Mouse (Mus musculus) CD8-positive naive resting alpha-beta T cell, adult 57 days (primary cell): ENCODE measurements around the gene Pilra. TPM values are rescaled to one million over a fixed set of nuclear protein-coding genes. Genes with fewer than 3 reads are reported as not detected.

Experiments
- total RNA-seq: library from RNA; stranded (reverse); gene quantifications from one replicate; pipeline ENCODE4 v1.2.4, GENCODE M21; 2023

Gene Pilra
- total RNA-seq, result 1.9 TPM

GRCm38 (mm10) chr5:137835966-137836520, at the start of gene Pilra:
TSS of gene Pilra (minus strand) at chr5:137836281.

GRCm38 (mm10) chr5:137871644-137872380, 35.7 kb upstream of the Pilra start, which contains the start of gene Pilrb2:
TSS of gene Pilrb2 (minus strand) at chr5:137871815.

GRCm38 (mm10) chr5:137857960-137858710, 22.1 kb upstream of the Pilra start, which contains the start of gene Pilrb1:
TSS of gene Pilrb1 (minus strand) at chr5:137858106.

GRCm38 (mm10) chr5:137787151-137787928, 48.7 kb downstream of the Pilra start, which contains the start of the genes Mepce and Zcwpw1:
TSS of gene Mepce (minus strand) at chr5:137787655.
TSS of gene Zcwpw1 (plus strand) at chr5:137787798.

GRCm38 (mm10) chr5:137778635-137779034, 57.4 kb downstream of the Pilra start, which contains the start of gene Ppp1r35:
TSS of gene Ppp1r35 (plus strand) at chr5:137778849.

Other genes starting within 250 kb of the Pilra start
- 24.1 TPM for gene Mospd3, start 235.2 kb downstream of the Pilra start, total RNA-seq
- 1.2 TPM for gene Pcolce, start 222.5 kb downstream of the Pilra start, total RNA-seq
- 0.34 TPM for gene Fbxo24, start 207.3 kb downstream of the Pilra start, total RNA-seq
- gene Lrch4, start 207.2 kb downstream of the Pilra start, total RNA-seq, result 171 TPM
- 44.2 TPM for gene Gm20605, start 207.1 kb downstream of the Pilra start, total RNA-seq
- 81.9 TPM for gene Sap25, start 194.9 kb downstream of the Pilra start, total RNA-seq
- gene Irs3, start 190.6 kb downstream of the Pilra start, total RNA-seq, result not detected
- 22.2 TPM for gene Agfg2, start 151.6 kb downstream of the Pilra start, total RNA-seq
- 1.3 TPM for gene Nyap1, start 94.7 kb downstream of the Pilra start, total RNA-seq
- gene Tsc22d4, start 90.6 kb downstream of the Pilra start, total RNA-seq, result 190 TPM
- gene Ppp1r35, start 57.4 kb downstream of the Pilra start, total RNA-seq, result 22.6 TPM
- gene Mepce, start 48.6 kb downstream of the Pilra start, total RNA-seq, result 196 TPM
- 26.4 TPM for gene Zcwpw1, start 48.5 kb downstream of the Pilra start, total RNA-seq
- gene Pilrb1, start 21.8 kb upstream of the Pilra start, total RNA-seq, result 2.2 TPM
- gene Pilrb2, start 35.5 kb upstream of the Pilra start, total RNA-seq, result 3.6 TPM
- not detected for gene Cyp3a13, start 85.3 kb upstream of the Pilra start, total RNA-seq
- not detected for gene Gjc3, start 126.8 kb upstream of the Pilra start, total RNA-seq
- not detected for gene Azgp1, start 145.2 kb upstream of the Pilra start, total RNA-seq
- not detected for gene Smok3a, start 185.0 kb upstream of the Pilra start, total RNA-seq
- gene Smok3b, start 185.1 kb upstream of the Pilra start, total RNA-seq, result not detected
- gene Smok3c, start 216.9 kb upstream of the Pilra start, total RNA-seq, result not detected
- gene Zkscan1, start 248.8 kb upstream of the Pilra start, total RNA-seq, result 23.5 TPM